11 mouse cellular contexts compared by ENCODE assay signal in the genomic region with DNA sequence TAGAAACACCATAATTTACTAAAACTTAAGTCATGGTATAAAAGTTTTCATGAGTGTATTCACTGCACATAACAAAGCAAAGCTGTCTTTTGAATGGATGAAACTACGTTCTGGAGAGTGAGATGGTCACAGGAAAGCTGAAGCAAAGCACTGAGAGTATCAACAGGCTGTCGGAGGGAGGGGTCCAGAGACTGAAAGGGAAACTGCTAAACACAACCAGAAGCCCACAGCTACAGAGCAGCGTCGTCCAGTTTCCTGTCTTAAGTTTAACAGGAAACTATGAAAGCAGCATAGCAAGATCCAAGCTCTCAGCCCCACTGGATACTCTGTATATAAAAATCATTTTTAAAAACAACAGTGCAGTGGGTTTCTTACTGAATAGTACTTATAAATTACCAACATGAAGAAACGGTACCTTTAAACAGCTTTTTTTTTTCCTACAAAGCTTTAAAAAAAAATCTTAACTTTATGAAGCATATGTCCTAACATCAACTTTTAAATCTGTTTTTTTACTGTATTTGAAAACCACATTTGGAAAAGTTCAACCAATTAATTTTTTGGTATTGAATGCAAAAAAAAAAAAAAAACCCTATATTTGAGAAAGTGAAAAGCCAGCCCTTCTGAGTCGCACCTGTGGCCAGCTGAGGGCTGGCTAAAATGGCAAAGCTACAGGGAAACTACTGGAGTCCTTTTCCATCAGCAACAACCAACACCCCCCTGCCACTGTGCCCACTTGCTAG.
DNase-seq lines count a peak whose midpoint lies in the region; ATAC-seq lines count a peak whose summit lies in the region.
"Had no signal": no experiment of that assay in that cellular context is flagged by ENCODE, and none has a peak within 500 bp of the region (broad histone marks: within the 10 kb centered on the region; RNA-seq: fewer than 3 reads in every experiment).

No protein-coding gene starts in this region.

- H3K9me3 ChIP-seq in heart, embryonic 12.5 days (replicated peaks), result no peaks in the 10 kb centered on the region
- H3K9me3 ChIP-seq in liver, embryonic 11.5 days (ENCODE audit: control insufficient read depth, low read length), result no peaks in the 10 kb centered on the region
- no peaks in the 10 kb centered on the region for H3K9me3 ChIP-seq in intestine, embryonic 15.5 days
- H3K9me3 ChIP-seq: embryonic facial prominence, embryonic 15.5 days; hindbrain, embryonic 10.5 days had no signal

- intact Hi-C loops in heart, postnatal 36 days (cut with DNase I), result no loop called here

- H3K27ac ChIP-seq in heart, embryonic 12.5 days (ENCODE audit: poor library complexity, severe bottlenecking), result peak overlapping the region; percentile 39; the same call in 1 of the 2 replicates
- no peak overlapping the region for H3K27ac ChIP-seq in liver, embryonic 11.5 days (ENCODE audit: low read depth, low read length)
- no peak overlapping the region for H3K27ac ChIP-seq in intestine, embryonic 15.5 days
- H3K27ac ChIP-seq: embryonic facial prominence, embryonic 15.5 days; hindbrain, embryonic 10.5 days; layer of hippocampus, adult 2 months had no signal

- no peak for DNase-seq in heart, postnatal 36 days
- DNase-seq in liver, embryonic 11.5 days (ENCODE audit: low spot score), result no peak
- peak; percentile 50 to 59 for DNase-seq in natural killer cell, adult 2 months (ENCODE audit: low spot score in 2 of 2)
- DNase-seq in left cerebral cortex, adult 18-20 months (ENCODE audit: low spot score in 2 of 2), result no peak
- no peak for DNase-seq in right cerebral cortex, postnatal 4 days

- peaks cover 7% of the 10 kb centered on the region for H3K4me1 ChIP-seq in heart, embryonic 12.5 days (replicated peaks)
- H3K4me1 ChIP-seq in liver, embryonic 11.5 days (replicated peaks; ENCODE audit: control insufficient read depth, insufficient read depth, low read length), result 0 out of 2 replicates have a peak, but pooled peaks cover 3% of the 10 kb centered on the region
- H3K4me1 ChIP-seq in intestine, embryonic 15.5 days (replicated peaks), result no peaks in the 10 kb centered on the region

- H3K27me3 ChIP-seq in heart, embryonic 12.5 days (replicated peaks), result no peaks in the 10 kb centered on the region
- no peaks in the 10 kb centered on the region for H3K27me3 ChIP-seq in liver, embryonic 11.5 days (replicated peaks; ENCODE audit: control insufficient read depth, insufficient read depth, low read length)
- H3K27me3 ChIP-seq in intestine, embryonic 15.5 days (replicated peaks), result no peaks in the 10 kb centered on the region
- H3K27me3 ChIP-seq: embryonic facial prominence, embryonic 15.5 days had no signal

- 48% methylated on average over 6 of the region's 6 CpGs for WGBS in heart, embryonic 12.5 days
- WGBS in liver, embryonic 11.5 days, result 38% methylated on average over 6 of the region's 6 CpGs
- 39% methylated on average over 6 of the region's 6 CpGs for WGBS in intestine, embryonic 15.5 days

- H3K4me3 ChIP-seq in heart, embryonic 12.5 days, result no peak overlapping the region
- no peak overlapping the region for H3K4me3 ChIP-seq in liver, embryonic 11.5 days (ENCODE audit: low read depth, low read length)
- no peak overlapping the region for H3K4me3 ChIP-seq in intestine, embryonic 15.5 days (replicated peaks)
- H3K4me3 ChIP-seq: embryonic facial prominence, embryonic 15.5 days; hindbrain, embryonic 10.5 days; layer of hippocampus, adult 2 months had no signal

- peaks cover 7% of the 10 kb centered on the region; the same call in 1 of the 2 replicates for H3K36me3 ChIP-seq in heart, embryonic 12.5 days
- no peaks in the 10 kb centered on the region for H3K36me3 ChIP-seq in liver, embryonic 11.5 days (ENCODE audit: control insufficient read depth, insufficient read depth, low read length)
- no peaks in the 10 kb centered on the region for H3K36me3 ChIP-seq in intestine, embryonic 15.5 days
- H3K36me3 ChIP-seq: embryonic facial prominence, embryonic 15.5 days; hindbrain, embryonic 10.5 days had no signal

- H3K4me2 ChIP-seq in heart, embryonic 12.5 days, result 0 out of 2 replicates have a peak overlapping the region, but pooled peaks have one; percentile 21
- peak overlapping the region; percentile 9; the same call in 1 of the 2 replicates for H3K4me2 ChIP-seq in liver, embryonic 11.5 days
- no peak overlapping the region; the same call in 1 of the 2 replicates for H3K4me2 ChIP-seq in intestine, embryonic 15.5 days (replicated peaks)
- H3K4me2 ChIP-seq: embryonic facial prominence, embryonic 15.5 days had no signal

- peak; percentile 51; the same call in 1 of the 2 replicates for ATAC-seq in heart, embryonic 12.5 days (ENCODE audit: insufficient number of reproducible peaks, low FRiP score)
- peak; percentile 92 for ATAC-seq in CD4-positive, CD25-positive, alpha-beta regulatory T cell, adult 4 months
- no peak for ATAC-seq in liver, embryonic 11.5 days (replicated peaks; ENCODE audit: low FRiP score)
- no peak for ATAC-seq in intestine, embryonic 15.5 days

- no peak overlapping the region for H3K9ac ChIP-seq in heart, embryonic 12.5 days
- H3K9ac ChIP-seq in liver, embryonic 11.5 days (ENCODE audit: low read depth, low read length), result no peak overlapping the region
- no peak overlapping the region for H3K9ac ChIP-seq in intestine, embryonic 15.5 days
- H3K9ac ChIP-seq: embryonic facial prominence, embryonic 15.5 days had no signal

Comparison
In these comparisons a context has a peak if more than half of its experiments do, and no peak if none do; other contexts are left out.
1. ATAC-seq: peak in heart, embryonic 12.5 days (single experiment) and CD4-positive, CD25-positive, alpha-beta regulatory T cell, adult 4 months (single experiment); none in liver, embryonic 11.5 days (single experiment) and intestine, embryonic 15.5 days (single experiment).
2. DNase-seq: peak in natural killer cell, adult 2 months (2 of 2); none in heart, postnatal 36 days (0 of 2), liver, embryonic 11.5 days (single experiment), left cerebral cortex, adult 18-20 months (0 of 2) and right cerebral cortex, postnatal 4 days (single experiment).